Mouse (Mus musculus) layer of hippocampus, adult 2 months (tissue): ENCODE measurements at regions not wholly inside any gene's neighbourhood (a gene's known extent, or its start where the extent isn't known, plus 50 kb on each side); places are given as distances from the start of the nearest gene placed in this dataset.
A peak's percentile ranks its signal among the peaks of the same experiment; 100 is the strongest.

Experiments
- DNase-seq, 2 experiments: peaks; one replicate each; pipeline ENCODE4 v3.0.0; 2022; ENCODE audit warnings: low spot score in 2 of 2
- H3K27ac ChIP-seq: fragments of 200-600 bp; 2 replicates; pipeline ENCODE4 v1.8.1; 2022
- H3K4me3 ChIP-seq: fragments of 200-600 bp; 2 replicates; pipeline ENCODE4 v1.8.1; 2022; ENCODE audit warnings: mild to moderate bottlenecking
- CTCF ChIP-seq: fragments of 200-600 bp; conservative IDR thresholded peaks from 2 replicates; pipeline ENCODE4 v1.8.1; 2022; ENCODE audit warnings: antibody characterized with exemption, mild to moderate bottlenecking, moderate library complexity

GRCm38 (mm10) chr3:3746542-3746941 lies 2004.1 kb upstream of the Gm8797 start:
- Histone ChIP-seq H3K4me3 (no peak overlapping the region), H3K27ac (no peak overlapping the region)
- no peak for DNase-seq
- TF ChIP-seq CTCF: no peak

GRCm38 (mm10) chr3:3751596-3752251 lies 1998.9 kb upstream of the Gm8797 start:
- peak; percentile 91 for TF ChIP-seq CTCF
- peak; percentile 18 to 61 for DNase-seq

GRCm38 (mm10) chr3:3761346-3761745 lies 1989.3 kb upstream of the Gm8797 start:
- Histone ChIP-seq H3K4me3 (no peak overlapping the region), H3K27ac (no peak overlapping the region)
- DNase-seq: no peak
- no peak for TF ChIP-seq CTCF

More at GRCm38 (mm10) chr3:3751596-3752251, 1998.9 kb upstream of the Gm8797 start:
- Histone ChIP-seq H3K27ac (no peak overlapping the region), H3K4me3 (no peak overlapping the region)

DNA sequence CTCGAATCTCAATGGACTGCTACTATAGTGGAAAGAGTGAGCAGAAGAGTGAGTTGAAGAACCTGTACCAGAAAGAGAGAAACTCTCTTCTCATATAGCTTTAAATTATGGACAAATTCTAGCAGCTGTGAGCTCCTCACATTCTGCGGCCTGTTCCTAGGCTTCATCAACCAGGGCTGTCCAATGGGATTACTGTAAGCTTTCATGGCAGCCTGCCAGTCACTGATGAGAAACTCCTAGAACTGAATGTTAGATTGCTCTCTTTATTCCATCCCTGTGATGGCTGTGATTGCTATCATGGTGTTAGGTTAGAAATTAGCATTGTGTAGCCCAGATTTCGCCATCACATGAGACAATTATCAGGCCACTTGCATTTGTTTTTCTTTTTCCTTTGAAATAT lies 1966.4 kb upstream of the Gm8797 start:
- TF ChIP-seq CTCF: no peak
- Histone ChIP-seq H3K27ac (no peak overlapping the region), H3K4me3 (no peak overlapping the region)
- DNase-seq: no peak

- TF ChIP-seq CTCF: peak; percentile 64
- H3K27ac ChIP-seq: no peak overlapping the region
- no peak for DNase-seq
- no peak overlapping the region for H3K4me3 ChIP-seq
Observed at GRCm38 (mm10) chr3:3786039-3786438, 1964.6 kb upstream of the Gm8797 start.

DNA sequence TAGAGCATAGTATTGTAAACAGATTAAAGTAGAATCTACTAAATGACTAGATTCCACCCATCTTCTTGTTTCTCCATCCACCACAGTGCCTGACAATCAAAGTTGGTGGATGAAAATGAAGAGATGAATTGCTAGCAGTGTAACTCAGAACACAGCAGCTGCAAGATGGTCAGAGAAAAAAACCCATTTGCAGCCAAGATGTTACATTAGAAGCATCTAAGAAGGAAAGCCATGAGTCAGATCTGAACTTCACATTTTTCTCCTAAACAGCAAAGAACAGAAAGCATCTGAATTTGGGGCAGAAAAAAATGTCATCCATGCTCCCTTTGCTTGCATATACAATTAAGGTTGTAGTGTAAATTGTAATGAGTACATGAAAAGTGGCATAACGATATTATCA lies 1942.8 kb upstream of the Gm8797 start:
- Histone ChIP-seq H3K4me3 (no peak overlapping the region), H3K27ac (no peak overlapping the region)
- DNase-seq: no peak
- no peak for TF ChIP-seq CTCF

- no peak overlapping the region for H3K4me3 ChIP-seq
- H3K27ac ChIP-seq: no peak overlapping the region
- no peak for TF ChIP-seq CTCF
- no peak for DNase-seq
Observed at GRCm38 (mm10) chr3:3829020-3829419, 1921.6 kb upstream of the Gm8797 start.

- no peak for TF ChIP-seq CTCF
- Histone ChIP-seq H3K4me3 (no peak overlapping the region), H3K27ac (no peak overlapping the region)
- DNase-seq: no peak
Observed at GRCm38 (mm10) chr3:3831411-3832286, 1919.0 kb upstream of the Gm8797 start.
